Mouse (Mus musculus) right cerebral cortex, adult 2 months (tissue): ENCODE data around the gene Igsf11.
"Not testable (repeated sequence)": the region's sequence is repeated elsewhere in the genome, so short reads cannot be mapped to it uniquely, and the experiment has no call there.

Experiments used
- DNase-seq, 2 experiments: peaks; one replicate each; pipeline ENCODE4 v3.0.0; 2021 to 2022; ENCODE audit warnings: low spot score in 2 of 2

The Igsf11 gene

DNA sequence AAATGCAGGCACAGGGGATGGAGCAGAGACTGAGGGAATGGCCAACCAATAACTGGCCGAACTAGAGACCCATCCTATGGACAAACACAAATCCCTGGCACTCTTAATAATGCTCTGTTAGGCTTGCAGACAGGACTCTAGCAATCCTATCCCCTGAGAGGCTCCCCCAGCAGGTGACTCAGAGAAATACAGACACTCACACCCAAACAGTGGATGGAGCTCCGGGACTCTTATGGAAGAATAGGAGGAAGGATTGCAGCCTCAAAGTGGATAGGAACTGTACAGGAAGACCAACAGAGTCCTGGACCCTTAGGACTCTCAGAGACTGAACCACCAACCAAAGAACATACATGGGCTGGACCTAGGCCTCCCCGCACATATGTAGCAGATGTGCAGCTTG is 91.4 kb downstream of the Igsf11 start:
- not testable (repeated sequence) for DNase-seq

DNA sequence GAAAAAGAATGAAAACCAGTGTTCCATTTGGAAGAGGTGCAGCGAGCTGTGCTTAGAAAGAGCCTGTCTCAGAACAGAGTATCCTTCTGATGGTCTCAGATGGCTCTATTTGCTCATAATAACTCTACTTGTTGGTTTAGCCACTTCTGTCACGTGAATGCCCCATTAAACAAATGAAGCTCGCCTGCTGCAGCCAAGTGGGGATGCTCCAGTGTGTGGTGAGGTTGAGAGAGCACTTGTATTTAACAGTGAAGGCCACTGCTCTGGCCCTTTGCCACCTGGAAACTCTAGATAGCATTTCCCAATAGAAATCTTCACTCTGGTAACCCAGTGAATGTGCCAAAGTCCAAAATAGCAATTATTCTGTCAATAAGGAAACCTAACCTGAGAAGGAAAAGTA is 92.9 kb downstream of the Igsf11 start:
- DNase-seq: no peak

DNA sequence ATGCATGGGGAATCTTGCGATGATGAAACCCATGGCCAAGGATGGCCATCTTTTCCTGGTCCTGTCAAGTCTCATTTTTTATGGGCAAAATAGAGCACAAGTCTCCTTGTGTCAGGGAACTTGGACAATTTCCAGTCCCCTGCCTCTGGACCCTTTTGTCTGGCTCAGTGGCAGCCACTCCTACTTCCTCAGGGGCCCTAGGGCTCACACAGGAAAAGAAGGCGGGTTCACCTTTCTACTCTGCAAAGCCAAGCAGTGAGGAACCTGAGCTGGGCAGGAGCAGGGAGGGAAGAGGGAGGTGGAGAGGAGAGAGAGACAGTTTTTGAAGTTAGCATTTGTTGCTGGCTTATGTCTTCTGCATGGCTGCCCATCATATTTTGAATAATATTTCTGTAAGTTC is 93.9 kb downstream of the Igsf11 start:
- no peak for DNase-seq

DNA sequence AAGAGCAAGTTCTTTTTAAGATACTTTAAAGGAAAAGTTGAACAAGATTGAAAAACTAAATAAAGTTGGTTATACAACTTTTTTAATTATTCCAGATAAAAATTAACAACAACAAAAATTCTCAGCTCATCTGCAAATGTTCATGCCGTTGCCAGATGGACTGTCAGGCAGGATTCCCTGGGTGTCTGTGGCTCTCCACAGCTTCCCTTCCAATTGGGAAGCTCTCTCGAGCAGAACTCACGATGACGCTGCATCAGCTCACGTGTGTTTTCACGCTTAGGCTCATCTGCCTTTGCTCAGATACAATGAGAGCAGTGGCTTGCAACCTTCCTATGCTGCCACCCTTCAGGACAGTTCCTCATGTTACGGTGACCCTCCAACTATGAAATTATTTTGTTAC is 101.2 kb downstream of the Igsf11 start:
- DNase-seq: no peak

DNA sequence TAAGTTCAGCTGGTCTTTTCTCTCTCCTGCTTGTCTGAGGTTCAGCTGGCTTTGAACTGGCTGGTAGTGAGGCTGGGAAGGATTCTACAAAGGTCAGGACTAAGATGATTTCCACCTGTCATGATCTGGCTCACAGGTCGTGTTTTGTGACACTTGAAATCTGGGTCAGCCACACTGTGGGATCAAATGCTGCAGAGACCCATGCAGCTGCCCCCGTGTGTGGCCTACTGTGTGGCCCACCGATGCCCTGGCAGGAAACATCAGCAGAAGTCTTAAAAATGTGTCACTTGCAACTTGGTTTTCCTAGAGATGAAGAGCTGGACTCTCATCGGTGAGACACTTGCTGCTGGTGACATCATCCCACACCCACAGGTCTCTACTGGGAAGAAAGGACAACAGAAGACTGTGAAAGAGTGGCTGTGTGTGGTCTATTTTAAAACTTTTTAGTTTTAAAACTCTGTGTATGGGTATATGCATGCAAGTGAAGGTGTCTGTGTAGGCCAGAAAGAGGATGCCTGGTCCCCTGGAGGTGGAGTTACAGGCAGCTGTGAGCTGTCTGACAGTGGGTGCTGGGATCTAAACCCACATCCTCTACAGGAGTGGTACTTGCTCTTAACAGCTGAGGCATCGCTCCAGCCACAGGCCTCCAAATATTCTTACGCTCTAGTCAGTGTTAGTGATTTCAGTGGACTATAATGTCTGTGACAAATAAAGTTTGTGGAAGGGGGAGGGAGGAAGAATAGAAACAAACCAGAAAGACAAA is 106.2 kb downstream of the Igsf11 start:
- no peak for DNase-seq

DNA sequence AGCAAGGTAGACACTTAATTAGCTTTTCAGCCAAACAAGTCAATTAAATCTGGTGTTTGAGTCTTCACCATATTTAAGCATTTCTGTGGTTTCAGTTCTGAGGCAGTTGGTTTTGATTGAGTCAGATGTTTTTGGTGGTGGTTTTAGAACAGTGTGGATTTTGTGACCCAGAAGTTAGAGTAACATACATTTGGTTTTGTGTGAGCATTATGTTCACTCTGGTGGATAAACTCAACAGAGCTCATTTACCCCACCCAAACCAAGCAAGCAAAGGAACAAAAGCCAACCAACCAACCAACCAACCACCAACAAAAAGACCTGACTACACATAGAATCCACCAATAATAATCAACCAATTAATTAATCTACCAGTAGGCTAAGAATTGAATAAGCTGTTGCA is 106.8 kb downstream of the Igsf11 start:
- no peak for DNase-seq

DNA sequence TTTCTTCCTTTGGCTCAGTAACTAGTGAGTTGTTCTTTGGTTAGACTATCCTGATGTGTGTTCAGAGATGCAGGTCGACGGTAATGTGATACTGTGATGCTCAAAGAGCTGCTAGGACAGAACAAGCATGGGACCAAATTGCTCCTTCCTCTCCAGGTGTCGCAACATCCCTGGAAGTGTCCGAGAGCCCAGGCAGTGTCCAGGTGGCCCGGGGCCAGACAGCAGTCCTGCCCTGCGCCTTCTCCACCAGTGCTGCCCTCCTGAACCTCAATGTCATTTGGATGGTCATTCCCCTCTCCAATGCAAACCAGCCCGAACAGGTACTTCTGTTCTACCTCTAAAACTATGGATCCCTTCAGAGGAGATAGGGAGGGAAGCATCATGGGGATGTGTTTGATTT is 114.5 kb downstream of the Igsf11 start:
- no peak for DNase-seq

DNA sequence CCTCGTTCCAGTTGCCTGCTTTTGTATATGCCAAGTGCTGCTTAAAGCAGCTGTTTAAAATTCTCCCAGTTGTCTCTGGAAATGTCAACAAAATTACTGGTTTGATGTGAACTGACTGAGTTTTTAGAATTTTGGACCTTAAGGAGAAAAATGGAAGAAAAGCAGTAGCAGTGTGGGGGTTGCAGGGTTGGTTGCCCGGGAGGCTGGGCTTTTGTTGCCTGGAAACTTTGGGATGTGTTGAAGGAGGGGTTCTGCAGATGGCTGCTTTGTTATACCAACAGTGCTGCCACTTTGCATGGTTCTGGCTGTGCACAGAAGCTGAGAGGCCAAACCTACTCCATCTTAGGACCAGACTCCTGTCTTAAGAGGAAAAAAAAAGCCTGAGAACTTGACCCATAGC is 127.0 kb downstream of the Igsf11 start:
- no peak for DNase-seq

DNA sequence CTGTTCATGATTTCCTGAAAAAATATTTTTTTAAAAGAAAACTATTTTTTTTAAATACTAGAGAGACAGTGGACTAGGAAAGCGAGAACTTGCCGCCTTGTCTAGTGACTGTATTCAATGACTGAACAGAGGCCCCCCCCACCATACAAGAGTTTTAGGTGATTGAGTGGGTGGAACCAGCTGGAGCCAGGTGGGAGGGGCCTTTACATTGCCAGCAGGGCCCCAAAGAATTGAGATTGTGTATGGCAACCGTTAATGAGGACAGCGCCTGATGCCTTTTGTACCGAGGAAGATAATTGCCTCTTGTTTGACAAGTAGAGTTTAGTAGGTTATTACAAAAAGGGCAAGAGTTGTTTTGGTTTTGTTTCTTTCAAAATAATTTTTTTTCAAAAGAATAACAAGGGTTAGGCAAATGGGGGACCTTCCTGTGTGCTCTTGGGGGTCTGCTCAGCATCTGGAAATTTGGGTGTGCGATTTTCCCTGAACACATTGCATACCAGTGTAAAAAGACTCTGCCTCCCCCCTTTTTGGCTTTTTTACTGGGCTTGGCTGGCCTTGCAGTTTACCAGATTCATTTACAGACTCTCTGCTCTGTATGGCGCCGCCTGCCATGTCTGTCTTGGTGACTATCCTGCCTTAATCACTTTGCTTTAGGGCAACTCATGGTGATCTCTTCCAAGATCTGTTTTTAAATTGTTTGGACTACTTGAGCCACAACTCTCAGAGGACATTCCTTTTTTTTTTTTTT is 133.7 kb downstream of the Igsf11 start:
- DNase-seq: no peak

DNA sequence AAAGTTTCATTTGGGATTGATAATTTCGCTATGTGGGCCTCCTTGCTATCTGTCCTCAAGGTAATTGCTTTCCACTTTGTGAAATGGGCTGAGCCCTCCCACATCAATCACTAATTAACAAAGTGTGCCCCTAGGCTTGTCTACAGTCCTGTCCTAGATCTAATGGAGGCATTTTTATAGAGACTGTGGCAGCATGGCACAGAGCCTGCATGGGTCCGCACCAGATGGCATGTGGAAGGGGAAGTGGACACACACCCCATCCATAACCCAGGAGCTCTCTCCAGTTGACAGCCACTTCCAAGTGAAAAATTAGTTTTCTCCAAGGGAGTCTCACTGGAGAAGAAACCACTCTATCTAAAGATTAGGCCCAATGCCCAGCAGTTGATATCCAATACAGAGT is 138.9 kb downstream of the Igsf11 start:
- no peak for DNase-seq

DNA sequence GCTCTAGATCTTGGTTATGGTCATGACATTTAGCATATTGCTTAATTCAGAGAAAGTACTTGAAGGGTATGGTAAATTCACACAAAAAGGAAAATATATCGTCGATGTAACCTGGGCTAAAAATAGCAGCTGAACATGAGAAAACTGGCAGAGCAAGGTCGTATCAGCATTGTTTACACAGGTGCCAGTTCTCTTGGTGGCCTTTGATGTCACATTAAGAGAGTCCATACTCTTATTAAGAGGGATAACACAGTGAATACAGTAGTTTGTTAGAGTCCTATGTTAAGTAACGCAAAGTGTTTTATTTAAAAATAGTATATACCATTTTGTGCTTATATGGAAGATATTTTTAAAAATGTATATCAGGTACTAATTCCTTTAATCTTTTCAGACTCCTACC is 144.8 kb downstream of the Igsf11 start:
- DNase-seq: no peak

DNA sequence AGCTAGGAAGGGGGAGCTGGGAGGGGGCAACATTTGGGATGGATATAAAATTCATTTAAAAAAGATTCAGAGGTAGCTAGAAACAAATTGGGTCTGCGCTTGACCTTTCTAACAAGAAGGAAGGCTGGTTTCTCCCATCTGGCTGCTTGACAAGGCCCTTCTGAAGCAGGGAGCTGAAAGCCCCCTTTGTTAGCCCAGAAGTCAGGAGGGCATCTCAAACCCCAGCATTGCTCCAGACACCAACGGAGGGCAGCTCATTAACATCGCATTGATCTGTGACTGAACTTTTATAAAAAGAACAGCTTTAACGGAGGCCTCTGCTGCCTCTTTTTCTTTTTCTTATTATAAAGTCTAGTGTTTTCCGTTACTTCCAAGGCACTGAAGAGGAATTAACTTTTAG is 151.9 kb downstream of the Igsf11 start:
- DNase-seq: no peak

DNA sequence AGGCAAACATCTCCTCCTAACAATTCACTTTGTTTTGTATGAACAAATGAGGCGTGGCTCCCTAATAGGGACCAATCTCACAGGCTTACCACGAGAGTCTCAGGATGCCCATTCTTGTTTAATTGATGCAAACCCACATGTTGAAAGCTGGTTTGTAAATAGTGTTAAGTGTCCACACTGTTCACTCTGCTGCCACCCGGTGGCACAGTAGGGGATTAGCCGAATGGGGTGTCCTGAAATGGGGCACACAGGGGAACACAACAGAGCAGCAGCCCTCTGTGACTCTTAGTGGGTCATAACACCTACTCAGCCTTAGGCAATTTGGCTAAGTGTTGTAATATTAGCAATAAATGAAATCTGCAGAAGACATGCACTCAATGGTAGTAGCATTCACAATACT is 156.4 kb downstream of the Igsf11 start:
- DNase-seq: peak; percentile 74 to 75

DNA sequence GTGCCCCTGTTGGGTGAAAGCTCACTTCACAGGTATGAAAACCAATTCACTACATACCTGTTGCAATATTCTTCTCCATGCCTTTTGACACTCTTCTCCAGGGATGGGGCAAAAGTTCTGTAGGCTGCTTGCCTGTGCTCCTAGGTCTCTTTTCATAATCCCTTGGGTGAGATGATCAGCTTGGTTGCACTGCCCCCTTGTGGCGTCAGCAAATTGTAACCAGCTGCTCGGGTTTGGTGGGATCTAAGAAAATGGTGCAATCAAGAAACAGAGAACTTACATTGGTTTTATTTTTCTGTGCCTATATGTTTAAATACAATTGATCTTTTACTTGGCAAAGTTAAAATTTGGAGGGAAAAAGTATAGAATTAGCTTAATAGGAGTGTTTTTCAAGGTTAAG is 160.5 kb downstream of the Igsf11 start:
- peak; percentile 85 to 90 for DNase-seq

DNA sequence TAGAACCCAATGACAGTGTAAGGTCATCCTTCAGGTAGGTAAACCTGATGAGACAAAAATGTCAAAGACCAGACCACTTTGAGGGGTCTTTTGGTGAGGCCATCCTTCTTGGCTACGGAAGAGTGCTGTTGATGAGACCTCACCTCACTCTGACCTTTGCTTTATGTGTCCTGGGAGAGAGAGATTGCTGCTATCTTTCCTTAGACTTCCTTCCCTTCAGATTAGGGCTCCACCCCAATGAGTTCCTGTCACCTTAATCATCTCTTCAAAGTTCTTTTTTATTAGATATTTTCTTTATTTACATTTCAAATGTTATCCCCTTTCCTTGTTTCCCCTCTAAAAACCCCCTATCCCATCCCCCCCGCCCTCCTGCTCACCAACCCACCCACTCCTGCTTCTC is 161.3 kb downstream of the Igsf11 start:
- DNase-seq: no peak

DNA sequence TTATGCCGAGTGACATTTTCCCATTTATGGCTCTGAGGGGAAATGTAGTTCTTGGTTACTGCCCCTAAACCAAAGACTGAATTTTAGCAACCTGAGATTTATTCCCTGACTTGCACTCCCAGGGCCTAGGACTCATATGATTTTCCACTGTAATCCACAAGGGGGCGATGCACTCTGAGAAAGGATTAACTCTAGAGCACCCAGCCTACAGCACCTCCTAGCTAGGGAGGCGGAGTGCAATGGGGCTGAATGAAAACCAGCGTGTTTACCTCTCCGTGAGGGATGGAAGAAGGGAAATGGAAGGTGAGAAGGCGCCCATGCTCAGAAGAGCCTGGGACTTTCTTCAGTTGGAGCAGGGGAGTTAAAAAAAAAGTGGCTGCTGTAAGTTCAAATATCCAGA is 163.6 kb downstream of the Igsf11 start:
- DNase-seq: peak; percentile 52 to 66

DNA sequence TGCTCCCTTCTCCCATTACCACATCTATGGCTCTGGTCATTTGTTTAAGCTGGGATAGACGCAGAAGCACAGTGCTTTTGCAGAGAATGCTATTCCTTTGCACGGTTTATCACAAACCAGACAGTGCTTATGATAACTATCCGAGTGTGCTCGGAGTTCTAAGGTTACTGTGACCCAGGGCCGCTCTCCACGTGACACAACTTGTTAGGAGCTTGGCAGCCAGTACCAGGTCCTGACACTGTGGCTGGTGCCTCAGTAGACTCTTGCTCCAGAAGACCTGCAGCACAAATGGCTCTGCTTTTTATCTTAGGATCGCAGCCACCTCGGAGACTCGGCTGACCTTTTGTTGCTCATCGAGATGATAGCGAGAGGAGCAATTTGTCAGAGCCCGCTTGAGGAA is 164.5 kb downstream of the Igsf11 start:
- DNase-seq: no peak

DNA sequence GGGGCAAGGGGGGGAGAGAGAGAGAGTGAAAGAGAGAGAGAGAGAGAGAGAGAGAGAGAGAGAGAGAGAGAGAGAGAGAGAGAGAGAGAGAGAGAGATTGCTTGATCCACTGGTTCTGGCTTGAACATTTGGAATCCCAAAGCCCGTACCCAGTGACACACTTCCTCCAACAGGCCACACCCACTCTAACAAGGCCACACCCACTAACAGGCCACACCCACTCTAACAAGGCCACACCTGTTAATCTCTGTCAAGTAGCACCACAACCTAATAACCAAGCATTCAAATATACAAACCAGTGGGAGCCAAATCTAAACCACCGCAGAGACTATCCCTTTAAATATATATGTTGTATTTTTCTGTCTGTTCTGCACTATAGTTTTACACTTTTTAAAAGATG is 166.4 kb downstream of the Igsf11 start:
- DNase-seq: no peak

DNA sequence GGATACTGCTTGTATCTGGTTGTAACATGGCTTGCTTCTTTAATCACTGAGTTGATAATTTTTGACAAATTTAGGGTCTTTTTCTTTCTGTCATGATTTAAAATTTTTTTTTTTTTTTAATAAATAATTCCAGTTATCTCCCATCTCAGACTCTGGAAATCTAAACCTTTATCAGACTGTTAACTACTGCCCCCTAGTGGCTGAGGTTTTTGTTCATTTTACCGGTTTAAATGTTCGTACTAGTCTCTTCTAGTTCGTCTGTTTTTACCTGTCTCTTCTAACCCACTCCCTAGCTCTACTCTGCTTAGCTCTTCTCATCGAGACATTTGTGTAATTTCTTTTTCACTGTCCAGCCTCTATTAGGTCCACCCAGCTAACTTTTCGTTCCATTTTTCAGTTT is 170.1 kb downstream of the Igsf11 start:
- no peak for DNase-seq

DNA sequence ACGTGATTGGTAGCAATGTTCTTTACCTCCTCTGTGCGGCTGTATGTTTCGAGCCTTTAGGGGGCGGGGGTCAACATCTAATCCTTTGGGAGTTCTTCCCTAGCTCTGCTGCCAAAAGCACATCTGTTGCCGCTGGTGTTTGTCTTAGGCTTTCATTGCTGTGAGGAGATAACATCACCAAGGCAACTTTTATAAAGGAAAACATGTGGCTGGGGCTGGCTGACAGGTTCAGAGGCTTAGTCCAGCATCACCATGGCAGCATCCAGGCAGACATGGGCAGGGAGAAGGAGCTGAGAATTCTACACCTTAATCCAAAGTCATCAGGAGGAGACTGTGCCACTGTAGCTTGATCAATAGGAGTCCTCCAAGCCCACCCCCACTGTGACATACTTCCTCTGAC is 173.1 kb downstream of the Igsf11 start:
- DNase-seq: no peak

DNA sequence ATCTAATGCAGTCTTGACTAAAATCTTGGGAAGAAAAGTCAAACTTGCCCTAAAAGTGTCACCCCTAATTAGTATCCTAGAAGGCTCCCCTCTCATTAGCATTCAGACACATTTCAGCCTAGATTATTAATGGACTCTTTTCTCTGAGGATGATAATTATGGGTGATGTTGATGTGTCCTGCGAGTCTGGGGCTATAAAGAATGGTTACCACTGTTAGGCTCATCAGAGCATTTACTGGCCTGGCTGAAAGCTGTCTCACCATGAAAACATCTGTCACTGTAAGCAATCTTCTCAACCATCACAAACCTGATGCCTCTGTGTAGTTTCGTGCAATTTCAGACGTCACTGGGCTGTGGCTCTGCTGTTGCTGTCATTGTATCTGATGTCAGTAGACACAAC is 179.0 kb downstream of the Igsf11 start:
- no peak for DNase-seq
